Mouse (Mus musculus) B cell, adult 2 months (primary cell): Measurements from ENCODE around the gene Zscan22.
A peak's percentile ranks its signal among the peaks of the same experiment; 100 is the strongest.
"Not testable (repeated sequence)": the region's sequence is repeated elsewhere in the genome, so short reads cannot be mapped to it uniquely, and the experiment has no call there.

Source experiments
- DNase-seq, 2 experiments: peaks; one replicate each; pipeline ENCODE4 v3.0.0; 2022

The Zscan22 gene

DNA sequence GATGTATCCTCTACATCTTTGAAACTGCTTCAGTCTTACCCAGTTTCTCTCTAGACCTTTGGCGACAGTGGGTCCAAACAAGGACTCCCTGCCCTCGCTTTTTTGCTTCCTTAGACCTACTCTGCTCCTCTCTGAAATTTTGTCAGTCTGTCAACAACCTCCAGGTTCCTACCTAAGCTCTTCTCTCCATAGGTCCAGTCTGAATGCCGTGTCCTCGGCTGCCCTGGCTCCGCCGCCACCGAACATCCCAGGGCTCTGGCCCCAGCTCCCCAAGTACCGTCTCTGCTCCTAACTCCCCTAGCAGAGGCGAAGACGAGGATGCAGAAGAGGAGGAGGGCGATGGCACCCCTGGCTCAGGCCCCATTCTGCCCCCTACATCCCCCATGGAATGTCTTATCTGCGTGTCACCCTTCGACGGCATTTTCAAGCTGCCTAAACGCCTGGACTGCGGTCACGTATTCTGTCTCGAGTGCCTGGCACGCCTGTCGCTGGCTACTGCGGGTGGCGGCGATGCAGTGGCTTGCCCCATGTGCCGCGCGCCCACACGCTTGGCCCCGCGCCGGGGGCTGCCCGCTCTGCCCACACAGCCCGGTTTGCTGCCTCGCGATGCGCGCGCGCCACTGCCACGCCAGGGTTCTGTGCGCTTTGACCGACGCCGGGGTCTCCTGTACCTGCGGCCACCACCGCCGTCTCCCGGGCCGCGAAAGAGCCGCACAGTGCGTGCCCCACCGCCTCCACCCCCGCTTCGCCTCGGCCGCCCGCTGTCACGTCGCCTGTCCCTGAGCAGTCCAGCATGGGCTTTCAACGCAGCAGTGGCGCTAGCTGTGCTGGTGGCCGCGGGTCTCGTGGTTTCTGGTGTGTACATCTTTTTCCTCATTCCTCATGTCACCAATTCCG lies 30.3 kb downstream of the Zscan22 start:
- no peak for DNase-seq

GRCm38 (mm10) chr7:12933615-12934140 lies 36.1 kb downstream of the Zscan22 start:
- DNase-seq, result no peak

DNA sequence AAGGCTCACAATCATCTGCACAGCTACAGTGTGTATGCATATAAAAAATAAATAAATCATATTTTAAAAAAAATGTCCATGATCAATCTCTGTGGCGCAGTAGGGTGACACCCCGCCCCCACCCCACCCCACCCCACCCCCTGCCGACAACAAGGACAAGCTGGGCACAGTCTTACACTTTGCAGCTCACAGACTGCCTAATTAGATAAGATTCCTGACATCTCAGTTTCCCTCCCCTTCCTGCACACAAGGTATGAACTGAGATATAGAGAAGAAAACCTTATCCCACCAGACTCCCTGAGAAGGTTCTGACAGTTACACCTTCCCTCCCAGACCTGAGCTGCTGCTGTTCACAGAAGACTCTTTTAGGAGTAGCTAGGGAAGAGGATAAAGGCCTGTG lies 37.2 kb downstream of the Zscan22 start:
- no peak for DNase-seq

DNA sequence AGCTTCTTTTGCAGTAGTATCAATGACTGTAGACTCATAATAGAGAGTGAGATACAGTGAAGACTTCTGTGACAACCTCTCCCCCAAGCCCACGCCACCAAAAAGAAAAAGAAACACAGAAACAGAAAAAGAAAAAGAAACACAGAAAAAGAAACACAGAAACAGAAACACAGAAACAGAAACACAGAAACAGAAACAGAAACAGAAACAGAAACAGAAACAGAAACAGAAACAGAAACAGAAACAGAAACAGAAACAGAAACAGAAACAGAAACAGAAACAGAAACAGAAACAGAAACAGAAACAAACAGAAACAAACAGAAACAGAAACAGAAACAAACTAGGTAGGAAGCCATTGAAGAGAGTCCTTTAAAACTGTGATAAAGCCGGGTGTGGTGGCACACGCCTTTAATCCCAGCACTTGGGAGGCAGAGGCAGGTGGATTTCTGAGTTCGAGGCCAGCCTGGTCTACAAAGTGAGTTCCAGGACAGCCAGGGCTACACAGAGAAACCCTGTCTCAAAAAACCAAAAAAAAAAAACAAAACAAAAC lies 39.7 kb downstream of the Zscan22 start:
- not testable (repeated sequence) for DNase-seq

- DNase-seq, result no peak
Measured at GRCm38 (mm10) chr7:12940599-12940998, 43.0 kb downstream of the Zscan22 start.

DNA sequence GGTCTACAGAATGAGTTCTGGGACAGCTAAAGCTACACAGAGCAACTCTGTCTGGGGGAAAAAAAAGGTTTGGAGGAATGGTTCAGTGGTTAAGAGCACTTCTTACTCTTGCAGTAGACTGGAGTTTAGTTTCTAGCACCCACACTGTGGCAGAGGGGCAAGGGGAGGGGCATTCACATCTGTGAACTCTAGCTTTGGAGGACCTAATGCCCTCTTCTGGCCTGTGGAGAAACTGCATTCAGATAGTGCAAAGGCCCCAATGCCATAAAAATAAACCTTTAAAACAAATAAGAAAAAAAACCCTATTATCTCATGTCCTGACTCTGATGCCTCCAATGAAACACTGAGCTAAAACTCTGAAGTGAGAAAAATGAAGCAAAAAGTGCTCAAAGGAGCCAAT lies 45.9 kb downstream of the Zscan22 start:
- DNase-seq, result peak; percentile 54 to 63

GRCm38 (mm10) chr7:12949032-12949871 lies 51.6 kb downstream of the Zscan22 start:
- peak; percentile 92 to 95 for DNase-seq

DNA sequence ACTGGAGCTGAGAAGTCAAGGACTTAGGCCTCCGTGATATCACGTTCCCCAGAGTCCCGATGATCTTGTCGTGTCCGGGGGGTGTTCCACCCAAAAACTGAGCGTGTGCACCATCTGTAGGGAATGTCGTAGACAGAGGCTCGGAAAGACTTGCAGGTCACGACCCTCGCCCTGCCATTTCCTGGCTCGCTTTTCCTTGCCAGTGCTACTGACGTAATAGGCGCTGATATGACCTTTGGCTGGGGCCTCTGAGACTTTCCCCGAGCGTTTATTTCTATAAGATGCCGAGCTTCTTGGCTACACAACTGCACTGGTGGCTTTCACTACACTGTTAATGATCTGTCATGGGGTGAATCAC lies 52.2 kb downstream of the Zscan22 start:
- no peak for DNase-seq

- no peak for DNase-seq
Measured at GRCm38 (mm10) chr7:12954896-12955295, 57.3 kb downstream of the Zscan22 start.

GRCm38 (mm10) chr7:12957511-12957910 lies 59.9 kb downstream of the Zscan22 start:
- no peak for DNase-seq
